Mouse (Mus musculus): Measurements from ENCODE around the gene Arhgap24. TPM values are rescaled to one million over a fixed set of nuclear protein-coding genes. Genes with fewer than 3 reads are reported as not detected.

Gene Arhgap24
- polyA plus RNA-seq, 1 experiment from 2014 or later: 23.8 TPM

DNA sequence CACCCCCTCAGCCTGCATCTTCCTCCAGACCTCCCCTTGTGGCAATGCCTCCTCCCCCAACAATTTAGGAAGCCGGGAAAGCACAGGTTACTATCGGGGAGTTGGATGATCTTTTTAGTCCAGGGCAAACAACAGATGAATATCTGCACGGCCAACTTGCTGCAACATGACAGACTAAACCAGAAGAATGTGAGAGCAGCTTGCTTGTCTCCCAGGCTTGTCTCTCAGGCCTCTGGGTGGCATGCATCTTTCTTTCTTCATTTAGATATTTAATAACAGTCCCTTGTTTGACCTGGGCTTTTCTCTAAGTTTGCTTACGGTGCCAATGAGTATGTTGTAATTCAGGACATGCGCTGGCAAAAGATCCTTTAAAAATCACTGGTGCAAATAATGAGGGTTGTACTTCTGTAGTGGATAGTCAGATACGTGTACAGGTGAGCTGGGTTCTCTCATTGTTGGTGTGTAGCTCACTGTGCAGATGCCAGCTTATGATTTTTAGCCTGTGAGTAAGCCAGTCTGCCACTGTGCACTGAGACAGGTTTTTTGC, 101.7 kb downstream of the Arhgap24 start:
- ATAC-seq (ENCODE audit: insufficient number of reproducible peaks, insufficient read depth, low FRiP score, low TSS enrichment, low read depth): no peak
- H3K27me3 ChIP-seq: no peaks in the 10 kb centered on the region
- H3K27ac ChIP-seq: no peak overlapping the region
- H3K4me3 ChIP-seq: no peak overlapping the region
- H3K4me1 ChIP-seq: peaks cover 11% of the 10 kb centered on the region
- no peak overlapping the region for H3K4me2 ChIP-seq
- H3K9ac ChIP-seq: no peak overlapping the region
- no peaks in the 10 kb centered on the region for H3K9me3 ChIP-seq
- WGBS: 56% methylated on average over 6 of the region's 6 CpGs
- no peaks in the 10 kb centered on the region for H3K36me3 ChIP-seq

DNA sequence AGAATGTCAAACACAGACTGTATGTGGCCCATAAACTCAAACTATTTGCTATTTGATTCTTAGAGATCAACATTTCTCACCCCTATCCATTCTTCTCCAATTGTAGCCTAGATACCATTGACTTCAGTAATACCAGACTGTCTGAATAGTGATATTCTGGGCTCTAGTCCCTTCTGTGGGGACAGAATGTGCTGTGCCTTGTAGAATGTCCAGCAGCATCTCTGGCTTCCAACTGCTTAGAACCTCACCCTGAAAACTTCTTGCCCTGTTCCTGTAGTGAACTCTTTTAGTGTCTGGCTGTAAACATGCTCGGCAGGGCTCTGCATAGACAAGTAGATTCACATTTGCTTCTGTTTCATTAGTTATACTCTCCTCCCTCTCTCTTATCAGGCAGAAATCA, 110.2 kb downstream of the Arhgap24 start:
- H3K9ac ChIP-seq: no peak overlapping the region
- H3K36me3 ChIP-seq: no peaks in the 10 kb centered on the region
- no peak overlapping the region for H3K27ac ChIP-seq
- no peaks in the 10 kb centered on the region for H3K9me3 ChIP-seq
- no peak overlapping the region for H3K4me3 ChIP-seq
- no peaks in the 10 kb centered on the region for H3K4me1 ChIP-seq
- H3K4me2 ChIP-seq: no peak overlapping the region
- H3K27me3 ChIP-seq: no peaks in the 10 kb centered on the region
- ATAC-seq (ENCODE audit: insufficient number of reproducible peaks, insufficient read depth, low FRiP score, low TSS enrichment, low read depth): no peak
- WGBS: 63% methylated on average over 1 of the region's 1 CpGs

GRCm38 (mm10) chr5:102593058-102593457, 111.9 kb downstream of the Arhgap24 start:
- no peak for ATAC-seq (ENCODE audit: insufficient number of reproducible peaks, insufficient read depth, low FRiP score, low TSS enrichment, low read depth)
- H3K4me3 ChIP-seq: no peak overlapping the region
- no peaks in the 10 kb centered on the region for H3K9me3 ChIP-seq
- no peaks in the 10 kb centered on the region for H3K36me3 ChIP-seq
- H3K9ac ChIP-seq: no peak overlapping the region
- H3K4me1 ChIP-seq: no peaks in the 10 kb centered on the region
- H3K27me3 ChIP-seq: no peaks in the 10 kb centered on the region
- no peak overlapping the region for H3K27ac ChIP-seq
- H3K4me2 ChIP-seq: no peak overlapping the region
- 59% methylated on average over 2 of the region's 2 CpGs for WGBS

DNA sequence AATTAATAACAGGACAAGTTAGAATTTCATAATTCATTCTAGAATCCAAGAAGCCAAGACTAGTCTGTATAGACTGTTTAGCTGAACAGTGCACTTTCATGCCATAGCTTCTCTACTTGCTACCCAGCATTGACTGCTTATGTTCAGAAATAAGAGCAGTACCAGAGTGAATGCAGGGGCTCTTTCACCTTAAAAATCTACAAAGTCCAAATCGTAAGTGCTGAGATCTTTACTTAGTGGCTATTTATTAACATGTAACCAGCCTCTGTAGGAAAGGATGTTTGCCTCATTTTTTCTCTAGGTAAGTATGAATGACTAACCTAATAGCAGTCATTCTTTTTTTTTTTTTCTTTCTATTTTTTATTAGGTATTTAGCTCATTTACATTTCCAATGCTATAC, 117.9 kb downstream of the Arhgap24 start:
- Histone ChIP-seq H3K9ac (no peak overlapping the region), H3K9me3 (no peaks in the 10 kb centered on the region), H3K36me3 (no peaks in the 10 kb centered on the region), H3K27ac (no peak overlapping the region), H3K27me3 (no peaks in the 10 kb centered on the region), H3K4me2 (no peak overlapping the region), H3K4me1 (no peaks in the 10 kb centered on the region), H3K4me3 (no peak overlapping the region)
- 98% methylated on average over 1 of the region's 1 CpGs for WGBS
- no peak for ATAC-seq (ENCODE audit: insufficient number of reproducible peaks, insufficient read depth, low FRiP score, low TSS enrichment, low read depth)

DNA sequence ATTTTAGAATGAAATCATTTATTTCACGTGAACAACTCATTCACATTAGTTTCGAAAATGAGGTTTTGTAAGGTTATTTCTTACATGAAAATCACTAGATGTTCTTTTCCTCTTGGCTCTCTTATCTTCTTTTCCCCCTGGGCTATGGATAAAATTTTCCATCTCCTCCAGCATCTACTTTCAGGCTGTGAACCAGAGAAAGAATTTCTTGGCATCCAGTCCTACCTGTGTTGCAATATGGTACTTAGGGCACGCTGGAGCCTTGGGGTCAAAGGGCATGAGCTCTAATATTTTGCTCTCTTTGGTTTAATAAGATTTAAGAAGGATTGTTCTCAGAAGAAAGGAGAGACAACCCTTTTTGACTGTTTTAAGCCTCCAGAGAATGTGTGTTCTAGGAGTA, 132.4 kb downstream of the Arhgap24 start:
- no peaks in the 10 kb centered on the region for H3K27me3 ChIP-seq
- H3K27ac ChIP-seq: no peak overlapping the region
- WGBS: 77% methylated on average over 3 of the region's 3 CpGs
- no peaks in the 10 kb centered on the region for H3K9me3 ChIP-seq
- H3K4me3 ChIP-seq: no peak overlapping the region
- H3K9ac ChIP-seq: no peak overlapping the region
- no peak for ATAC-seq (ENCODE audit: insufficient number of reproducible peaks, insufficient read depth, low FRiP score, low TSS enrichment, low read depth)
- H3K4me2 ChIP-seq: no peak overlapping the region
- no peaks in the 10 kb centered on the region for H3K36me3 ChIP-seq
- H3K4me1 ChIP-seq: no peaks in the 10 kb centered on the region

GRCm38 (mm10) chr5:102614081-102614480, 132.9 kb downstream of the Arhgap24 start:
- no peak overlapping the region for H3K9ac ChIP-seq

DNA sequence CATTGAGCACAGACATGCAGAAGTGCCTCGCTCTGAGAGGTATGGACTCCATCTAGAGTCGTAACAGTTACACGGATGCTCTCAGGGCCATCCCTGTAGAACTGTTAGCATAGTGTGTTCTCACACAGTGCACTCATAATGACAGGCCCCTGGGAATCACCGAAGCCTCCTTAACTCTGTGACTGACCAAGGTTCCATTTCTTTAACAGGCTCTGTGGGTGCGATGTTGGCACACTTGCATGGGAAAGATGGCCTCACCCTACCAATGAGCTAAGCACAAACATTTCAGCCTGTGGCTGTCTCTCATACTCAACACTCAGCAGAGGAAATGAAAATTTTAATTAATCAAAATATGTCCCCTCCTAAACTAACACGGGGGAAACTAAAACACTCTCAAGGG, 134.1 kb downstream of the Arhgap24 start:
- Histone ChIP-seq H3K9ac (no peak overlapping the region), H3K27me3 (no peaks in the 10 kb centered on the region), H3K4me3 (no peak overlapping the region), H3K4me2 (no peak overlapping the region), H3K36me3 (no peaks in the 10 kb centered on the region), H3K4me1 (no peaks in the 10 kb centered on the region), H3K27ac (no peak overlapping the region), H3K9me3 (no peaks in the 10 kb centered on the region)
- no peak for ATAC-seq (ENCODE audit: insufficient number of reproducible peaks, insufficient read depth, low FRiP score, low TSS enrichment, low read depth)
- 91% methylated on average over 6 of the region's 6 CpGs for WGBS

More at GRCm38 (mm10) chr5:102614081-102614480, 132.9 kb downstream of the Arhgap24 start:
- H3K4me2 ChIP-seq: no peak overlapping the region
- no peak overlapping the region for H3K27ac ChIP-seq
- no peak for ATAC-seq (ENCODE audit: insufficient number of reproducible peaks, insufficient read depth, low FRiP score, low TSS enrichment, low read depth)
- 95% methylated on average over 2 of the region's 2 CpGs for WGBS
- H3K4me3 ChIP-seq: no peak overlapping the region
- no peaks in the 10 kb centered on the region for H3K4me1 ChIP-seq
- no peaks in the 10 kb centered on the region for H3K27me3 ChIP-seq
- no peaks in the 10 kb centered on the region for H3K36me3 ChIP-seq
- H3K9me3 ChIP-seq: no peaks in the 10 kb centered on the region

DNA sequence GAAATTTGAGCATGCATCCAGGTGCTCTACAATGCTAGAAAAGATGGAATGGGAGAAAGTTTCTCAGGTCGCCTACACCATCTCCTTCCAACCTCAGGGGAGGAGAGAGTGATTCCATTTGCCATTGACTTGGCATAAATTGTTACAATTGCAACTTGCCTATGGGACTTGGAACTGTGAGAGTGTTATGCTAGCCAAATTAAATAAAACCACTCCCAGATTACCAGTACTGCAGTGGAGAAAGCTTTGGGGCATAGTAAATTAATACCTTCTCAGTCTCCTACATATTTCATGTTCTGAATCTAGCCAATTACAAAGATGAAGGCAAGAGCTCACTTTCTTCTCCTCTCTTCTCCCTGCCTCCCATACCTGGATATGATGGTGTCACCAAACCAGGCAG, 139.8 kb downstream of the Arhgap24 start:
- Histone ChIP-seq H3K4me1 (no peaks in the 10 kb centered on the region), H3K9ac (no peak overlapping the region), H3K27ac (no peak overlapping the region), H3K4me2 (no peak overlapping the region), H3K4me3 (no peak overlapping the region), H3K27me3 (no peaks in the 10 kb centered on the region), H3K9me3 (no peaks in the 10 kb centered on the region), H3K36me3 (no peaks in the 10 kb centered on the region)
- WGBS: 92% methylated on average over 1 of the region's 1 CpGs
- ATAC-seq (ENCODE audit: insufficient number of reproducible peaks, insufficient read depth, low FRiP score, low TSS enrichment, low read depth): no peak

DNA sequence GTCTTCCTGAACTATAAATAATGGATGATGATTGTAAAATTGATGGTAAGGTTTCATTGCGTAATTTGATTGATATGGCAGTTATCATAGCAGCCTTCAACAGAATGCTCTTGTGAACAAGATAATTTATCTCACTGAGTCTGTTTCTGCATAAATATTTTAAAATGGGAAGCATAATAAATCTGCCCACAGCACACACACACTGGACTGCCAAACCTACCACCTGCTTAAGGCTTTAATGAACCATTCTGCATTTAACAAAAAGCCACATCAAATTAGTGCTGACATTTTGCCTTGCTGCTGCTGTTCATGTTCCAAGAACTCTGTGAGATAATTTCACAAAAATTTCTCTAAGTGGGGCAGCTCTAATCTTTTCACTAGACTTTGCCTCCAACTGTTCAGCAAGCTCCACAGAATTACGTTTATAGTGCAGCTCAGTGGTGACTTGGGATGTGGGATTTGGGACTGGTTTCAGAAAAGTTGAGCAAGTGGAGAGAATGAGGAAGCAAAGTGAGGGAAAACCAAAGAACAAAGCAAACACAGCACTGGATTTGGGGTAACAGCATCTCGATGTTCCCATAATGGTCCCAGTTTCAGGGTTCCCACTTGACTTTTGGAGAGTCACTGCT, 142.7 kb downstream of the Arhgap24 start:
- Histone ChIP-seq H3K4me2 (no peak overlapping the region), H3K36me3 (no peaks in the 10 kb centered on the region), H3K9me3 (no peaks in the 10 kb centered on the region), H3K4me1 (no peaks in the 10 kb centered on the region), H3K27me3 (no peaks in the 10 kb centered on the region), H3K4me3 (no peak overlapping the region), H3K27ac (no peak overlapping the region), H3K9ac (no peak overlapping the region)
- WGBS: 89% methylated on average over 3 of the region's 3 CpGs
- no peak for ATAC-seq (ENCODE audit: insufficient number of reproducible peaks, insufficient read depth, low FRiP score, low TSS enrichment, low read depth)

- Histone ChIP-seq H3K4me3 (no peak overlapping the region), H3K27ac (no peak overlapping the region), H3K9ac (no peak overlapping the region), H3K4me1 (peaks cover 8% of the 10 kb centered on the region), H3K36me3 (no peaks in the 10 kb centered on the region), H3K9me3 (no peaks in the 10 kb centered on the region), H3K4me2 (no peak overlapping the region), H3K27me3 (no peaks in the 10 kb centered on the region)
- WGBS: 56% methylated on average over 2 of the region's 2 CpGs
- no peak for ATAC-seq (ENCODE audit: insufficient number of reproducible peaks, insufficient read depth, low FRiP score, low TSS enrichment, low read depth)
Observed at GRCm38 (mm10) chr5:102626671-102627070, 145.5 kb downstream of the Arhgap24 start.

DNA sequence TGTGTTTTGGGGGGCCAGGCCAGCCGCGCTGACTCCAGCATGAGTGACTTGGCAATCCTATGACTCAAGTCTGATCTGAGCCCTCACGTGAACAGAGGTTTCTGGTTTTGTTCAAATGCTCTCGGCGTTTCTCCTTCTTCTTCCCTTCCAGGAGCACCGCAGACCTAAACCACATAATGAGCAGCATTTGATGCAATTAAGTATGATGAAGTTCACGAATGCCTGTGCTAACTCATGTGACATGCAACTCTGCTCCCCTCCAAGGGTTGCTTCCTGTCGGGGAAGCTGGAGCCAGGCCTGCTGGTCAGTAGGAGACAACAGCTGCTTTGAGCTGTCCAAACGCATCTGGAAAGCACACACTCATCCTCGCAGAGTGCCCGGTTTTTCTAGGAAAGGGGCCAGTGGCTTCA, 148.2 kb downstream of the Arhgap24 start:
- Histone ChIP-seq H3K36me3 (no peaks in the 10 kb centered on the region), H3K4me3 (no peak overlapping the region), H3K9ac (no peak overlapping the region), H3K9me3 (no peaks in the 10 kb centered on the region), H3K4me2 (no peak overlapping the region), H3K4me1 (peaks cover 8% of the 10 kb centered on the region), H3K27ac (peak overlapping the region; percentile 5; the same call in 1 of the 2 replicates), H3K27me3 (no peaks in the 10 kb centered on the region)
- 0 out of 2 replicates have a peak, but pooled peaks have one; percentile 43 for ATAC-seq (ENCODE audit: insufficient number of reproducible peaks, insufficient read depth, low FRiP score, low TSS enrichment, low read depth)
- WGBS: 27% methylated on average over 11 of the region's 11 CpGs

GRCm38 (mm10) chr5:102635591-102635990, 154.4 kb downstream of the Arhgap24 start:
- Histone ChIP-seq H3K27ac (no peak overlapping the region), H3K36me3 (no peaks in the 10 kb centered on the region), H3K4me3 (no peak overlapping the region), H3K27me3 (no peaks in the 10 kb centered on the region), H3K9me3 (no peaks in the 10 kb centered on the region), H3K4me1 (peaks cover 14% of the 10 kb centered on the region), H3K4me2 (no peak overlapping the region), H3K9ac (no peak overlapping the region)
- ATAC-seq (ENCODE audit: insufficient number of reproducible peaks, insufficient read depth, low FRiP score, low TSS enrichment, low read depth): no peak
- 51% methylated on average over 4 of the region's 4 CpGs for WGBS
